Comparison of ENCODE assay signal across 22 mouse cellular contexts in the genomic region with DNA sequence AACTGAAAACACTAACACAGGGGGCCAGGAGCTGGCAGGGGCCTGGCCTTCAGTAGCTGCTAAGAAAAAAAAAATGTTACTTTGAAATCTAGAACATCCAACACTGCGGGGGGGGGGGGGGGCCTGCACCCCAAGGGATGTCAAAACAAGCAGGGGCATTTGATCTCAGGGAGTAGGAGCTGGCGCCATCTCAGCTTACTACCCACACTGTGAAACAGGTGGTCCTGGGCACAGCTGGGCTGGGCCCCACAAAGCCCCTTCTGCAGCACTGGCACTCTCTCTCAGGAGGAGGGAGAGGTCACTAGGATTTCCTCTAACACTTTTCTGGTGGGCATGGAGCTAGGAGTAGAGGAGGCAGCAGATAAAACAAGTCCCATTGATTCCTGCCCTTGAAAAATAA. TPM values are rescaled to one million over a fixed set of nuclear protein-coding genes. Genes with fewer than 3 reads are reported as not detected.
DNase-seq lines count a peak whose midpoint lies in the region; ATAC-seq and TF ChIP-seq lines count a peak whose summit lies in the region.
"Had no signal": no experiment of that assay in that cellular context is flagged by ENCODE, and none has a peak within 500 bp of the region (broad histone marks: within the 10 kb centered on the region; RNA-seq: fewer than 3 reads in every experiment).

No protein-coding gene starts in this region.

- H3K4me2 ChIP-seq in kidney, embryonic 15.5 days: no peak overlapping the region
- no peak overlapping the region for H3K4me2 ChIP-seq in limb, embryonic 14.5 days (replicated peaks; ENCODE audit: low read depth, low read length, severe bottlenecking)
- H3K4me2 ChIP-seq: forebrain, embryonic 13.5 days; heart, embryonic 11.5 days; hindbrain, embryonic 12.5 days; hindbrain, embryonic 15.5 days had no signal

- H3K9me3 ChIP-seq in kidney, embryonic 15.5 days (replicated peaks): no peaks in the 10 kb centered on the region
- H3K9me3 ChIP-seq in limb, embryonic 14.5 days (ENCODE audit: control insufficient read depth, low read length): no peaks in the 10 kb centered on the region
- H3K9me3 ChIP-seq: forebrain, embryonic 10.5 days; forebrain, embryonic 13.5 days; hindbrain, embryonic 12.5 days; hindbrain, embryonic 15.5 days had no signal

- TF ChIP-seq CTCF in layer of hippocampus, adult 2 months (conservative IDR thresholded peaks at IDR 0.05): no peak

- no peak for TF ChIP-seq POLR2A in limb, embryonic 14.5 days (IDR thresholded peaks at IDR 0.05; ENCODE audit: borderline replicate concordance, extremely low read depth, insufficient read depth, insufficient read length)

- H3K4me3 ChIP-seq in kidney, embryonic 15.5 days (replicated peaks): no peak overlapping the region
- H3K4me3 ChIP-seq in layer of hippocampus, adult 2 months: no peak overlapping the region
- no peak overlapping the region for H3K4me3 ChIP-seq in limb, embryonic 14.5 days (replicated peaks; ENCODE audit: low read length)
- H3K4me3 ChIP-seq: forebrain, embryonic 10.5 days; forebrain, embryonic 13.5 days; hindbrain, embryonic 12.5 days; hindbrain, embryonic 15.5 days had no signal

- H3K27ac ChIP-seq in kidney, embryonic 15.5 days: no peak overlapping the region
- H3K27ac ChIP-seq in layer of hippocampus, adult 2 months: peak overlapping the region; percentile 62
- H3K27ac ChIP-seq in limb, embryonic 14.5 days (replicated peaks; ENCODE audit: low read depth, low read length): no peak overlapping the region
- H3K27ac ChIP-seq: forebrain, embryonic 10.5 days; forebrain, embryonic 13.5 days; hindbrain, embryonic 12.5 days; hindbrain, embryonic 15.5 days had no signal

- 31% methylated on average over 2 of the region's 2 CpGs for WGBS in kidney, embryonic 15.5 days
- WGBS in limb, embryonic 14.5 days: 50% methylated on average over 1 of the region's 2 CpGs

- peak; percentile 60 for ATAC-seq in kidney, embryonic 15.5 days (replicated peaks; ENCODE audit: low FRiP score)
- ATAC-seq in limb, embryonic 14.5 days (ENCODE audit: low FRiP score, low read depth): 0 out of 2 replicates have a peak, but pooled peaks have one; percentile 49
- ATAC-seq: CD4-positive, CD25-positive, alpha-beta regulatory T cell, adult 4 months; forebrain, embryonic 13.5 days; forebrain, embryonic 16.5 days had no signal

- H3K9ac ChIP-seq in kidney, embryonic 15.5 days: no peak overlapping the region
- H3K9ac ChIP-seq in limb, embryonic 14.5 days (ENCODE audit: low read depth, low read length, severe bottlenecking): no peak overlapping the region
- H3K9ac ChIP-seq: forebrain, embryonic 13.5 days; hindbrain, embryonic 12.5 days; hindbrain, embryonic 15.5 days had no signal

- no peaks in the 10 kb centered on the region for H3K36me3 ChIP-seq in kidney, embryonic 15.5 days
- H3K36me3 ChIP-seq in limb, embryonic 14.5 days (ENCODE audit: control insufficient read depth, insufficient read depth, low read length): no peaks in the 10 kb centered on the region
- H3K36me3 ChIP-seq: forebrain, embryonic 10.5 days; hindbrain, embryonic 12.5 days; hindbrain, embryonic 15.5 days had no signal

- H3K27me3 ChIP-seq in kidney, embryonic 15.5 days: peaks cover 8% of the 10 kb centered on the region
- no peaks in the 10 kb centered on the region for H3K27me3 ChIP-seq in limb, embryonic 14.5 days (ENCODE audit: control insufficient read depth, insufficient read depth, low read length)
- H3K27me3 ChIP-seq: forebrain, embryonic 13.5 days; hindbrain, embryonic 12.5 days; hindbrain, embryonic 15.5 days had no signal

- H3K4me1 ChIP-seq in kidney, embryonic 15.5 days: peaks cover 23% of the 10 kb centered on the region
- H3K4me1 ChIP-seq in limb, embryonic 14.5 days (ENCODE audit: control insufficient read depth, insufficient read depth, low read length): peaks cover 7% of the 10 kb centered on the region; the same call in 1 of the 2 replicates

- DNase-seq in kidney, adult 9 months: no peak
- no peak for DNase-seq in layer of hippocampus, adult 2 months (ENCODE audit: low spot score in 2 of 2)
- DNase-seq in layer of hippocampus, postnatal 36 days: no peak
- no peak for DNase-seq in limb, embryonic 14.5 days (ENCODE audit: low spot score)
- no peak for DNase-seq in cerebellum, postnatal 14 days
- DNase-seq: adrenal gland, adult 2 months; adrenal gland, postnatal 14 days; cerebellum, adult 11 months; cerebellum, adult 2 months; cerebellum, adult 9-11 months; gastrocnemius, postnatal 10 days; gastrocnemius, postnatal 36 days had no signal

RNA-seq across cellular contexts. Expression of gene Daam2, which starts 39.6 kb away (rescaled TPM):
- polyA plus RNA-seq in kidney, embryonic 15.5 days (2015; fragmentation: Nextera tagmentation; extraction: Ambion mirVana): 6.6 and 7.1 TPM in 2 replicates
- 10 to 100 TPM; 61.2 to 66.7 TPM for total RNA-seq in layer of hippocampus, adult 2 months (2021)
- total RNA-seq in layer of hippocampus, postnatal 36 days (2021): 10 to 100 TPM; 54.7 to 69.8 TPM
- polyA plus RNA-seq in limb, embryonic 14.5 days (2012; rRNA removed): 30.0 and 34.0 TPM in 2 replicates
- 8.7 and 11.6 TPM in 2 replicates for polyA plus RNA-seq in limb, embryonic 14.5 days (2014; fragmentation: Nextera tagmentation; extraction: Ambion mirVana)
- total RNA-seq: granulocyte monocyte progenitor cell, adult 5-6 weeks; hematopoietic stem cell, adult 5-6 weeks had no signal
